In genomic region chr16:20757385-20757784, GRCm38 (mm10) we compare ENCODE assay signal across 25 mouse cellular contexts. TPM values are rescaled to one million over a fixed set of nuclear protein-coding genes. Genes with fewer than 3 reads are reported as not detected.
"Had no signal": no experiment of that assay in that cellular context is flagged by ENCODE, and none has a peak within 500 bp of the region (broad histone marks: within the 10 kb centered on the region; RNA-seq: fewer than 3 reads in every experiment).

No protein-coding gene starts in this region.

- H3K9me3 ChIP-seq: heart, embryonic 13.5 days; heart, embryonic 15.5 days; hindbrain, embryonic 13.5 days; hindbrain, embryonic 15.5 days; limb, embryonic 13.5 days; limb, embryonic 15.5 days; liver, embryonic 12.5 days had no signal

- H3K4me3 ChIP-seq: gastrocnemius, adult 2 months; heart, embryonic 13.5 days; heart, embryonic 15.5 days; hindbrain, embryonic 13.5 days; hindbrain, embryonic 15.5 days; layer of hippocampus, adult 2 months; limb, embryonic 13.5 days; limb, embryonic 15.5 days; liver, embryonic 12.5 days had no signal

- DNase-seq: gastrocnemius, adult 2 months; gastrocnemius, postnatal 10 days; gastrocnemius, postnatal 25 days; heart, adult 18-20 months; heart, postnatal 36 days; kidney, adult 11 months; kidney, adult 2 months; kidney, adult 9 months; kidney, postnatal 10 days; kidney, postnatal 25 days; kidney, postnatal 4 days; left cerebral cortex, postnatal 4 days had no signal

- H3K36me3 ChIP-seq: heart, embryonic 13.5 days; heart, embryonic 15.5 days; hindbrain, embryonic 13.5 days; hindbrain, embryonic 15.5 days; limb, embryonic 13.5 days; limb, embryonic 15.5 days; liver, embryonic 12.5 days had no signal

- H3K4me1 ChIP-seq: heart, embryonic 13.5 days; heart, embryonic 15.5 days; hindbrain, embryonic 13.5 days; hindbrain, embryonic 15.5 days; limb, embryonic 13.5 days; limb, embryonic 15.5 days; liver, embryonic 12.5 days had no signal

- H3K4me2 ChIP-seq: heart, embryonic 11.5 days; heart, embryonic 13.5 days; heart, embryonic 15.5 days; hindbrain, embryonic 13.5 days; hindbrain, embryonic 15.5 days; limb, embryonic 13.5 days; limb, embryonic 15.5 days; liver, embryonic 12.5 days had no signal

- ATAC-seq: hindbrain, postnatal 0 days; intestine, embryonic 16.5 days; liver, embryonic 12.5 days had no signal

- H3K9ac ChIP-seq: heart, embryonic 13.5 days; heart, embryonic 15.5 days; hindbrain, embryonic 13.5 days; hindbrain, embryonic 15.5 days; limb, embryonic 13.5 days; limb, embryonic 15.5 days; liver, embryonic 12.5 days; liver, embryonic 14.5 days had no signal

- H3K27me3 ChIP-seq: heart, embryonic 13.5 days; heart, embryonic 15.5 days; hindbrain, embryonic 13.5 days; hindbrain, embryonic 15.5 days; limb, embryonic 13.5 days; limb, embryonic 15.5 days; liver, embryonic 12.5 days had no signal

- H3K27ac ChIP-seq: gastrocnemius, adult 2 months; heart, embryonic 13.5 days; heart, embryonic 15.5 days; hindbrain, embryonic 13.5 days; hindbrain, embryonic 15.5 days; hindbrain, postnatal 0 days; layer of hippocampus, adult 2 months; limb, embryonic 13.5 days; limb, embryonic 15.5 days; liver, embryonic 12.5 days; liver, embryonic 14.5 days had no signal

RNA-seq across cellular contexts. Expression of gene Thpo, which starts 23.1 kb away (rescaled TPM):
- total RNA-seq: hematopoietic stem cell, adult 5-6 weeks had no signal

RNA-seq across cellular contexts. Expression of gene Chrd, which starts 24.5 kb away (rescaled TPM):
- total RNA-seq: hematopoietic stem cell, adult 5-6 weeks had no signal
